Mouse (Mus musculus): ENCODE data around the gene Ssh3. TPM values are rescaled to one million over a fixed set of nuclear protein-coding genes. Genes with fewer than 3 reads are reported as not detected.

The Ssh3 gene
- total RNA-seq, 1 experiment: 7.3 TPM

DNA sequence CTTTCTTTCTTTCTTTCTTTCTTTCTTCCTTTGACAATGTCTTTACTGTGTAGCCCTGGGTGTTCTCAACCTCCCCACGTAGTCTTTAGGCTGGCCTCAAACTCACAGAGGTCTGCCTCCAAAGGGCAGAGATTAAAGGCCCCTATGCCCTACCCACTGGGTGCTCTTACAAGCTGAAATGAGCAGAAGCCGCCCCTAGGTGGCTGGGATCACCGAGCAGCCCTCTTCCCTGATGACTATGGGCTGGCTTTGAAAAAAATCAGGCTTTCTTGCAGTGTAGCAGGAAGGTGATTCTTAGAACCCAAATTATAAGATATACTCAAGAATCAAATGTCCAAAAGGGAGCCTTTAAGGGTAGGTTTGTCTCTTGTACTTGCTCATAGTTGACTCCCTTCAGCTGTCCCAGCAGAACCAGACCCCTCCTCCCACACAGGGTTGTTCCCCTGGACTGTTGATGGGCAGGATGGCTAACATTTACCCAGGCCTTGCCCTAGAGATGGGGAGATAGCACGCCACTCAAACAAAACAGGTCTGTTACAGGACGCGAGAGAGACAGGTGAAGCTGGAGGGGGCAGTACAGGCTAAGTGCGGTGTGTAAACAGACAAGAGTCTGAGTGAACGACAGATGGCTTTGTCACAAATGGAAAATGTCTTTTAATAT, 7.8 kb downstream of the Ssh3 start:
- H3K4me3 ChIP-seq (ENCODE audit: insufficient read depth in 1 of 2, low read depth in 1 of 2, low read length in 2 of 2, poor library complexity in 1 of 2, severe bottlenecking in 1 of 2): no peak overlapping the region
- peaks cover 0 to 2% of the 10 kb centered on the region in 2 experiments; a peak in 1 of 4 replicates for H3K4me1 ChIP-seq (ENCODE audit: control insufficient read depth in 2 of 2, insufficient read depth in 2 of 2, low read length in 2 of 2, poor library complexity in 1 of 2)
- no peaks in the 10 kb centered on the region for H3K9me3 ChIP-seq (ENCODE audit: control insufficient read depth, insufficient read depth, low read depth, low read length)
- H3K9ac ChIP-seq (ENCODE audit: insufficient read depth, low read depth, low read length, poor library complexity, severe bottlenecking): no peak overlapping the region
- TF ChIP-seq MAFK (IDR thresholded peaks at IDR 0.05; ENCODE audit: insufficient read depth, low read depth, low read length) (no peak), HCFC1 (IDR thresholded peaks at IDR 0.05; ENCODE audit: borderline replicate concordance, insufficient read depth, low read length) (no peak), ZC3H11A (IDR thresholded peaks at IDR 0.05; ENCODE audit: borderline replicate concordance, low read depth, low read length) (no peak), CHD2 (IDR thresholded peaks at IDR 0.05; ENCODE audit: low read depth, low read length) (no peak), ZNF384 (IDR thresholded peaks at IDR 0.05; ENCODE audit: low read depth, low read length) (no peak)
- no peaks in the 10 kb centered on the region for H3K36me3 ChIP-seq (ENCODE audit: control insufficient read depth, insufficient read depth, low read length, poor library complexity, severe bottlenecking)
- H3K27ac ChIP-seq (ENCODE audit: insufficient read depth, low read depth, low read length, poor library complexity, severe bottlenecking): no peak overlapping the region
- in situ Hi-C loops (cut with MboI; ENCODE audit: low sequenced_read_pairs in 2 of 2, unreplicated experiment in 2 of 2): no loop called here
- DNase-seq (ENCODE audit: low read depth, low spot score): no peak

DNA sequence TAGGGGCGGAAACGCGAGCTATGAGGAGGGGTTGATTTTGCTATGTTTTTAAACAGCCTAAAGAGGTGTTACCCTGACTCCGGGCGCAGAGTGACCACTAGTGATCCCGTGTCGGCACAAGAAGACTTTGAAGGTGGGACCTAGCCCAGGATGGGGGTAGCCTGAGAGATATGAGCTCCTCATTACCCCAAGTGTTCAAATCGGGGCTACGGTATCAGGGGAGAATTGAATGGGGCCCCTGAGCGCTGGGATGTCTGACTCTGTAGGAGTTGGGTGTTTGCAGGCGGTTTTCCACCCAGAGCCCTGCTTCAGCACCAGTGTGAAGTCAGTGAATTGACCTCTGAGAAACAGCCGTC, 11.1 kb downstream of the Ssh3 start:
- in situ Hi-C loops (cut with MboI; ENCODE audit: low sequenced_read_pairs in 2 of 2, unreplicated experiment in 2 of 2): no loop called here
- DNase-seq (ENCODE audit: low read depth, low spot score): no peak
- H3K4me3 ChIP-seq (ENCODE audit: insufficient read depth in 1 of 2, low read depth in 1 of 2, low read length in 2 of 2, poor library complexity in 1 of 2, severe bottlenecking in 1 of 2): peak overlapping the region; percentile 30 to 36; a peak in 3 of 4 replicates
- no peaks in the 10 kb centered on the region for H3K36me3 ChIP-seq (ENCODE audit: control insufficient read depth, insufficient read depth, low read length, poor library complexity, severe bottlenecking)
- no peak overlapping the region for H3K27ac ChIP-seq (ENCODE audit: insufficient read depth, low read depth, low read length, poor library complexity, severe bottlenecking)
- peaks cover 0 to 2% of the 10 kb centered on the region in 2 experiments; a peak in 1 of 4 replicates for H3K4me1 ChIP-seq (ENCODE audit: control insufficient read depth in 2 of 2, insufficient read depth in 2 of 2, low read length in 2 of 2, poor library complexity in 1 of 2)
- TF ChIP-seq CHD2 (IDR thresholded peaks at IDR 0.05; ENCODE audit: low read depth, low read length) (no peak), HCFC1 (IDR thresholded peaks at IDR 0.05; ENCODE audit: borderline replicate concordance, insufficient read depth, low read length) (no peak), ZNF384 (IDR thresholded peaks at IDR 0.05; ENCODE audit: low read depth, low read length) (no peak), ZC3H11A (IDR thresholded peaks at IDR 0.05; ENCODE audit: borderline replicate concordance, low read depth, low read length) (no peak; the same call in 1 of the 2 replicates), MAFK (IDR thresholded peaks at IDR 0.05; ENCODE audit: insufficient read depth, low read depth, low read length) (no peak)
- peak overlapping the region; percentile 65 for H3K9ac ChIP-seq (ENCODE audit: insufficient read depth, low read depth, low read length, poor library complexity, severe bottlenecking)
- H3K9me3 ChIP-seq (ENCODE audit: control insufficient read depth, insufficient read depth, low read depth, low read length): no peaks in the 10 kb centered on the region

DNA sequence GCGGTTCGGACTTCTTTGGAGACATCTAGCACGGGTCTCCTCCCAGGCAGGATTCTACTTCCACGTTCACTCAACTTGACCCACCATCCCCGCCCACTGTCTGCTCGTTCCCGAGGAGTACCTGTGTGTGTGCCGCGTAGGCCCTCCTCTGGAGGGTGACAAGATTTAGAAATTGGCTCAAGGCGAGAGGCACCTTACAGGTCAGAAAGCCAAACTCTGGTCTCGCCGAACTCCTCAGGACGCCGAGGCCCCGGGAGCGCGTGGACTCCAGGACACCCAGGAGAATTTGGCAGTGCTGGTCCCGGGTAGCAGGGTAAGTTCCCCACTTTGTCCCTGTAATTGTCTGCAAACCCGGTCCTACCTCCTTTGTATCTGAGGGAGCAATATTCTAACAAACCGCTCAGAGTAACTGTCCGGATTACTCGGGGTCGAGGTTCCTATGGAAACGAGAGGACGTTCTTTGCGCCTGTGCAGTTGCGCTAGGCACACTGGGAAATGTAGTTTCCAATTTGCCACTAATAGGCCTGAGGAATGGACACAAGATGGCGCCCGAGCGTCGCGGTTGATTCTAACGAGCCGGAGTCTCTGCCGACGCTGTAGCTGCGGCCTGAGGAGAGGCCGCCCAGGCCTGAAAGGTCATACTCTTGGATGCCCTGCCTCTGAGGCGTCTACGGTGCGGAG, 11.6 kb downstream of the Ssh3 start:
- Histone ChIP-seq H3K36me3 (ENCODE audit: control insufficient read depth, insufficient read depth, low read length, poor library complexity, severe bottlenecking) (no peaks in the 10 kb centered on the region), H3K4me3 (ENCODE audit: insufficient read depth in 1 of 2, low read depth in 1 of 2, low read length in 2 of 2, poor library complexity in 1 of 2, severe bottlenecking in 1 of 2) (peak overlapping the region; percentile 45 to 73), H3K9ac (ENCODE audit: insufficient read depth, low read depth, low read length, poor library complexity, severe bottlenecking) (peak overlapping the region; percentile 65), H3K27ac (ENCODE audit: insufficient read depth, low read depth, low read length, poor library complexity, severe bottlenecking) (no peak overlapping the region), H3K9me3 (ENCODE audit: control insufficient read depth, insufficient read depth, low read depth, low read length) (no peaks in the 10 kb centered on the region), H3K4me1 (ENCODE audit: control insufficient read depth in 2 of 2, insufficient read depth in 2 of 2, low read length in 2 of 2, poor library complexity in 1 of 2) (peaks cover 0 to 2% of the 10 kb centered on the region in 2 experiments; a peak in 1 of 4 replicates)
- TF ChIP-seq CHD2 (IDR thresholded peaks at IDR 0.05; ENCODE audit: low read depth, low read length): no peak
- TF ChIP-seq HCFC1 (IDR thresholded peaks at IDR 0.05; ENCODE audit: borderline replicate concordance, insufficient read depth, low read length): peak; percentile 99
- no peak for TF ChIP-seq MAFK (IDR thresholded peaks at IDR 0.05; ENCODE audit: insufficient read depth, low read depth, low read length)
- TF ChIP-seq ZC3H11A (IDR thresholded peaks at IDR 0.05; ENCODE audit: borderline replicate concordance, low read depth, low read length): peak; percentile 68; the same call in 1 of the 2 replicates
- no peak for TF ChIP-seq ZNF384 (IDR thresholded peaks at IDR 0.05; ENCODE audit: low read depth, low read length)
- in situ Hi-C loops (cut with MboI; ENCODE audit: low sequenced_read_pairs in 2 of 2, unreplicated experiment in 2 of 2): no loop called here
- DNase-seq (ENCODE audit: low read depth, low spot score): peak; percentile 95

DNA sequence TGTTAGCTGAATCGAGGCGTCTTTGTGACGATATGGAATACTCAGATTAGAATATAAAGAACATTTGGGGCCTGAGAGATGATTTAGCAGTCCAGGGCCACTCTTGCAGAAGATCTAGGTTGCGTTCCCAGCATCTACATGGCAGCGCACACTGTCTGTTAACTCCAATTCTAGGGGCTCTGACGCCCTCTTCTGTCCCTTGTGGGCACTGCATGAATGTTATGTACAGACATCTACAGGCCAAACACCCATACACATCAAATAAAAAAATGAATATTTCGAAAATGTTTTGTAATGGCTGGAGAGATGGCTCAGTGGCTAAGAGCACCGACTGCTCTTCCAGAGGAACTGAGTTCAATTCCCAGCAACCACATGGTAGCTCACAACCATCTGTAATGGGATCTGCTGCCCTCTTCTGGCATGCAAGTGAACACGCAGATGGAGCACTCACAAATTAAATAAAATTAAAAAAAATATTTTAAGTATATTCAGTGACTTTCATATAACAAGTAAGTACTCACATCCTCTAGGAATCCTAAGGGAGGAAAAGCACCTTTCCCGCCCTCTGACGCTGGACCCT, 13.3 kb downstream of the Ssh3 start:
- Histone ChIP-seq H3K4me1 (ENCODE audit: control insufficient read depth in 2 of 2, insufficient read depth in 2 of 2, low read length in 2 of 2, poor library complexity in 1 of 2) (peaks cover 0 to 2% of the 10 kb centered on the region in 2 experiments; a peak in 1 of 4 replicates), H3K27ac (ENCODE audit: insufficient read depth, low read depth, low read length, poor library complexity, severe bottlenecking) (no peak overlapping the region), H3K4me3 (ENCODE audit: insufficient read depth in 1 of 2, low read depth in 1 of 2, low read length in 2 of 2, poor library complexity in 1 of 2, severe bottlenecking in 1 of 2) (no peak overlapping the region), H3K9me3 (ENCODE audit: control insufficient read depth, insufficient read depth, low read depth, low read length) (no peaks in the 10 kb centered on the region), H3K36me3 (ENCODE audit: control insufficient read depth, insufficient read depth, low read length, poor library complexity, severe bottlenecking) (no peaks in the 10 kb centered on the region), H3K9ac (ENCODE audit: insufficient read depth, low read depth, low read length, poor library complexity, severe bottlenecking) (no peak overlapping the region)
- TF ChIP-seq MAFK (IDR thresholded peaks at IDR 0.05; ENCODE audit: insufficient read depth, low read depth, low read length): no peak
- peak; percentile 26; the same call in 1 of the 2 replicates for TF ChIP-seq ZC3H11A (IDR thresholded peaks at IDR 0.05; ENCODE audit: borderline replicate concordance, low read depth, low read length)
- in situ Hi-C loops (cut with MboI; ENCODE audit: low sequenced_read_pairs in 2 of 2, unreplicated experiment in 2 of 2): no loop called here
- DNase-seq (ENCODE audit: low read depth, low spot score): peak; percentile 56
